Comparison of ENCODE assay signal across 15 mouse cellular contexts in genomic region chr9:107087531-107087930, GRCm38 (mm10).
DNase-seq lines count a peak whose midpoint lies in the region; ATAC-seq and TF ChIP-seq lines count a peak whose summit lies in the region.
"Had no signal": no experiment of that assay in that cellular context is flagged by ENCODE, and none has a peak within 500 bp of the region (broad histone marks: within the 10 kb centered on the region; RNA-seq: fewer than 3 reads in every experiment).

No protein-coding gene starts in this region.

- peaks cover 4% of the 10 kb centered on the region; the same call in 1 of the 2 replicates for H3K4me1 ChIP-seq in forebrain, embryonic 16.5 days (replicated peaks; ENCODE audit: control insufficient read depth, insufficient read depth, low read length)
- no peaks in the 10 kb centered on the region for H3K4me1 ChIP-seq in forebrain, embryonic 11.5 days (replicated peaks; ENCODE audit: control insufficient read depth, insufficient read depth, low read length)
- H3K4me1 ChIP-seq: embryonic facial prominence, embryonic 13.5 days; heart, embryonic 10.5 days; liver, embryonic 12.5 days had no signal

- H3K4me2 ChIP-seq in forebrain, embryonic 16.5 days (ENCODE audit: low read length): no peak overlapping the region
- no peak overlapping the region for H3K4me2 ChIP-seq in forebrain, embryonic 11.5 days (ENCODE audit: low read depth, low read length, severe bottlenecking)
- H3K4me2 ChIP-seq: embryonic facial prominence, embryonic 13.5 days; liver, embryonic 12.5 days had no signal

- no peak for DNase-seq in forebrain, embryonic 11.5 days (ENCODE audit: low spot score)
- DNase-seq in cerebellum, adult 11-12 months: peak; percentile 70
- peak; percentile 64 to 74 for DNase-seq in frontal cortex, adult 2 months (ENCODE audit: extremely low spot score in 1 of 2, low spot score in 1 of 2)
- DNase-seq in left cerebral cortex, postnatal 4 days: peak; percentile 10
- no peak for DNase-seq in gastrocnemius, adult 2 months
- DNase-seq in urinary bladder, postnatal 10 days (ENCODE audit: low spot score): no peak
- DNase-seq in adrenal gland, postnatal 4 days (ENCODE audit: low spot score in 2 of 2): no peak
- DNase-seq: adrenal gland, postnatal 10 days; kidney, adult 2 months; thymus, adult 2 months had no signal

- no peaks in the 10 kb centered on the region for H3K27me3 ChIP-seq in forebrain, embryonic 16.5 days (replicated peaks; ENCODE audit: control insufficient read depth, insufficient read depth, low read length)
- no peaks in the 10 kb centered on the region for H3K27me3 ChIP-seq in forebrain, embryonic 11.5 days (ENCODE audit: control insufficient read depth, insufficient read depth, low read length)
- H3K27me3 ChIP-seq: embryonic facial prominence, embryonic 13.5 days had no signal

- H3K9ac ChIP-seq in forebrain, embryonic 16.5 days (replicated peaks; ENCODE audit: low read depth, low read length): no peak overlapping the region
- H3K9ac ChIP-seq in forebrain, embryonic 11.5 days (ENCODE audit: low read length): no peak overlapping the region
- H3K9ac ChIP-seq: embryonic facial prominence, embryonic 13.5 days; liver, embryonic 12.5 days had no signal

- no peaks in the 10 kb centered on the region for H3K9me3 ChIP-seq in forebrain, embryonic 16.5 days (ENCODE audit: control insufficient read depth, low read length)
- H3K9me3 ChIP-seq in forebrain, embryonic 11.5 days (ENCODE audit: control insufficient read depth, low read length): no peaks in the 10 kb centered on the region
- H3K9me3 ChIP-seq: embryonic facial prominence, embryonic 13.5 days; heart, embryonic 10.5 days; liver, embryonic 12.5 days had no signal

- intact Hi-C loops in left cerebral cortex, postnatal 4 days (cut with DNase I): no loop called here
- intact Hi-C loops in gastrocnemius, adult 2 months (cut with DNase I): no loop called here

- H3K27ac ChIP-seq in forebrain, embryonic 16.5 days (ENCODE audit: low read length): peak overlapping the region; percentile 23; the same call in 1 of the 2 replicates
- H3K27ac ChIP-seq in forebrain, embryonic 11.5 days (ENCODE audit: low read depth, low read length): no peak overlapping the region
- H3K27ac ChIP-seq in gastrocnemius, adult 2 months: no peak overlapping the region
- H3K27ac ChIP-seq: embryonic facial prominence, embryonic 13.5 days; heart, embryonic 10.5 days; liver, embryonic 12.5 days had no signal

- WGBS in forebrain, embryonic 16.5 days: 71% methylated on average over 2 of the region's 2 CpGs
- WGBS in forebrain, embryonic 11.5 days: 80% methylated on average over 2 of the region's 2 CpGs

- peak; percentile 50; the same call in 1 of the 2 replicates for ATAC-seq in forebrain, embryonic 16.5 days
- ATAC-seq in forebrain, embryonic 11.5 days (replicated peaks; ENCODE audit: low FRiP score): no peak
- ATAC-seq: liver, embryonic 12.5 days; lung, postnatal 0 days had no signal

- TF ChIP-seq CTCF in gastrocnemius, adult 2 months (IDR thresholded peaks at IDR 0.05): no peak

- no peaks in the 10 kb centered on the region for H3K36me3 ChIP-seq in forebrain, embryonic 16.5 days (ENCODE audit: control insufficient read depth, insufficient read depth)
- no peaks in the 10 kb centered on the region for H3K36me3 ChIP-seq in forebrain, embryonic 11.5 days (ENCODE audit: control insufficient read depth, insufficient read depth, low read length)
- H3K36me3 ChIP-seq: embryonic facial prominence, embryonic 13.5 days; heart, embryonic 10.5 days; liver, embryonic 12.5 days had no signal

- H3K4me3 ChIP-seq in forebrain, embryonic 16.5 days (replicated peaks; ENCODE audit: low read length): no peak overlapping the region
- H3K4me3 ChIP-seq in forebrain, embryonic 11.5 days (ENCODE audit: low read depth, low read length): no peak overlapping the region
- no peak overlapping the region for H3K4me3 ChIP-seq in gastrocnemius, adult 2 months
- H3K4me3 ChIP-seq: embryonic facial prominence, embryonic 13.5 days; heart, embryonic 10.5 days; liver, embryonic 12.5 days had no signal

Comparison
In these comparisons a context has a peak if more than half of its experiments do, and no peak if none do; other contexts are left out.
1. DNase-seq: peak in cerebellum, adult 11-12 months (single experiment), frontal cortex, adult 2 months (2 of 2) and left cerebral cortex, postnatal 4 days (single experiment); none in forebrain, embryonic 11.5 days (single experiment), gastrocnemius, adult 2 months (single experiment), urinary bladder, postnatal 10 days (single experiment) and adrenal gland, postnatal 4 days (0 of 2).